18 mouse cellular contexts compared by ENCODE assay signal in the genomic region with DNA sequence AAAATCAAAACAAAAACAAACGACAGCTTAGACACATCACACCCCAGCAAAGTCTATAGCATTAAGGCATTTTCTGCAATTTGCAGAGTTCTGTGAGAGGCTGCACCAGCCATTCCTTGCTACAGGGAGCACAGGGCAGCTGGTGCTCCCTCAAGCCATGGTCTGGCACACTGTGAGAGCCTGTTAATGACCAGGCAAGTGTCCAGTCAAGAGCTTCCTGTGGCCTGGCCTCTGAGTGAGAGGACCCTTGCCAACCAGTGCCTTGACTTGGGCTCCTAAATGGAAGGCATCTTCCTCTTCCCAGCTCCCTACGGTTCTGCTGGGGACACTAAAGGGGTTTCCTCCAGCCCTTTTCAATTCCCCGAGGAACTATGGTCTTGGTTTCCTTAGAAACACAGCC. TPM values are rescaled to one million over a fixed set of nuclear protein-coding genes. Genes with fewer than 3 reads are reported as not detected.
DNase-seq lines count a peak whose midpoint lies in the region; ATAC-seq and TF ChIP-seq lines count a peak whose summit lies in the region.
"Had no signal": no experiment of that assay in that cellular context is flagged by ENCODE, and none has a peak within 500 bp of the region (broad histone marks: within the 10 kb centered on the region; RNA-seq: fewer than 3 reads in every experiment).

No protein-coding gene starts in this region.

- no peak for DNase-seq in cerebellum, postnatal 4 days (ENCODE audit: low spot score in 2 of 2)
- no peak for DNase-seq in midbrain, embryonic 10.5 days (ENCODE audit: low spot score)
- DNase-seq in cerebellum, postnatal 14 days, result peak; percentile 58 to 69
- peak; percentile 26 for DNase-seq in midbrain, embryonic 14.5 days
- no peak for DNase-seq in thymus, postnatal 0 days (ENCODE audit: low spot score)
- DNase-seq: adrenal gland, adult 2 months; gastrocnemius, postnatal 25 days; heart, postnatal 14 days; kidney, postnatal 4 days; liver, embryonic 13.5 days; thymus, postnatal 25 days had no signal

- no peak overlapping the region for H3K9ac ChIP-seq in midbrain, embryonic 16.5 days (ENCODE audit: low read depth, low read length)
- H3K9ac ChIP-seq in midbrain, embryonic 14.5 days (replicated peaks; ENCODE audit: low read length), result no peak overlapping the region
- H3K9ac ChIP-seq in intestine, postnatal 0 days (ENCODE audit: low read depth, low read length), result no peak overlapping the region
- H3K9ac ChIP-seq: liver, embryonic 13.5 days; lung, embryonic 15.5 days; neural tube, embryonic 13.5 days had no signal

- H3K27me3 ChIP-seq in midbrain, embryonic 10.5 days (ENCODE audit: low read depth, poor library complexity, severe bottlenecking), result no peaks in the 10 kb centered on the region; the same call in 1 of the 2 replicates
- no peaks in the 10 kb centered on the region for H3K27me3 ChIP-seq in midbrain, embryonic 16.5 days (ENCODE audit: control insufficient read depth, insufficient read depth, low read depth, low read length)
- H3K27me3 ChIP-seq in midbrain, embryonic 14.5 days (ENCODE audit: control insufficient read depth, insufficient read depth, low read length), result no peaks in the 10 kb centered on the region
- H3K27me3 ChIP-seq in intestine, postnatal 0 days (replicated peaks; ENCODE audit: control insufficient read depth, insufficient read depth, low read length), result no peaks in the 10 kb centered on the region
- H3K27me3 ChIP-seq: liver, embryonic 13.5 days; lung, embryonic 15.5 days; neural tube, embryonic 13.5 days had no signal

- H3K9me3 ChIP-seq in midbrain, embryonic 10.5 days (replicated peaks), result no peaks in the 10 kb centered on the region
- H3K9me3 ChIP-seq in midbrain, embryonic 16.5 days (replicated peaks; ENCODE audit: control insufficient read depth, low read length, poor library complexity, severe bottlenecking), result no peaks in the 10 kb centered on the region
- H3K9me3 ChIP-seq in midbrain, embryonic 14.5 days (ENCODE audit: control insufficient read depth, low read length), result no peaks in the 10 kb centered on the region
- no peaks in the 10 kb centered on the region for H3K9me3 ChIP-seq in intestine, postnatal 0 days (ENCODE audit: control insufficient read depth)
- H3K9me3 ChIP-seq: heart, embryonic 10.5 days; liver, embryonic 13.5 days; lung, embryonic 15.5 days; neural tube, embryonic 13.5 days had no signal

- peaks cover 41% of the 10 kb centered on the region for H3K4me1 ChIP-seq in midbrain, embryonic 10.5 days
- peaks cover 12% of the 10 kb centered on the region; the same call in 1 of the 2 replicates for H3K4me1 ChIP-seq in midbrain, embryonic 16.5 days (ENCODE audit: control insufficient read depth, insufficient read depth, low read length)
- H3K4me1 ChIP-seq in midbrain, embryonic 14.5 days (ENCODE audit: control insufficient read depth, insufficient read depth, low read length), result peaks cover 26% of the 10 kb centered on the region
- no peaks in the 10 kb centered on the region for H3K4me1 ChIP-seq in intestine, postnatal 0 days (replicated peaks; ENCODE audit: control insufficient read depth, insufficient read depth, low read length)
- H3K4me1 ChIP-seq: lung, embryonic 15.5 days had no signal

- H3K36me3 ChIP-seq in midbrain, embryonic 10.5 days, result no peaks in the 10 kb centered on the region
- no peaks in the 10 kb centered on the region for H3K36me3 ChIP-seq in midbrain, embryonic 16.5 days (ENCODE audit: control insufficient read depth, insufficient read depth, low read length)
- no peaks in the 10 kb centered on the region for H3K36me3 ChIP-seq in midbrain, embryonic 14.5 days (ENCODE audit: control insufficient read depth, insufficient read depth, low read length)
- H3K36me3 ChIP-seq in intestine, postnatal 0 days (ENCODE audit: control insufficient read depth, insufficient read depth), result no peaks in the 10 kb centered on the region
- H3K36me3 ChIP-seq: heart, embryonic 10.5 days; liver, embryonic 13.5 days; lung, embryonic 15.5 days; neural tube, embryonic 13.5 days had no signal

- no peak for TF ChIP-seq CTCF in intestine, postnatal 0 days (IDR thresholded peaks at IDR 0.05; ENCODE audit: low read depth)

- H3K27ac ChIP-seq in midbrain, embryonic 10.5 days (replicated peaks), result peak overlapping the region; percentile 81
- no peak overlapping the region for H3K27ac ChIP-seq in midbrain, embryonic 16.5 days (ENCODE audit: low read length)
- H3K27ac ChIP-seq in midbrain, embryonic 14.5 days (replicated peaks; ENCODE audit: low read depth, low read length), result no peak overlapping the region
- no peak overlapping the region for H3K27ac ChIP-seq in intestine, postnatal 0 days (ENCODE audit: low read depth, low read length)
- H3K27ac ChIP-seq: liver, embryonic 13.5 days; lung, embryonic 15.5 days; neural tube, embryonic 13.5 days had no signal

- H3K4me3 ChIP-seq in midbrain, embryonic 10.5 days, result no peak overlapping the region
- no peak overlapping the region for H3K4me3 ChIP-seq in midbrain, embryonic 16.5 days (ENCODE audit: low read depth, low read length)
- no peak overlapping the region for H3K4me3 ChIP-seq in midbrain, embryonic 14.5 days (replicated peaks; ENCODE audit: low read depth, low read length)
- H3K4me3 ChIP-seq in intestine, postnatal 0 days (ENCODE audit: low read depth, low read length), result no peak overlapping the region
- H3K4me3 ChIP-seq: heart, embryonic 10.5 days; liver, embryonic 13.5 days; lung, embryonic 15.5 days; neural tube, embryonic 13.5 days had no signal

- ATAC-seq in cerebellum, adult (ENCODE audit: insufficient number of reproducible peaks, low FRiP score, low TSS enrichment), result 0 out of 2 replicates have a peak, but pooled peaks have one; percentile 58
- ATAC-seq in midbrain, embryonic 16.5 days, result no peak
- ATAC-seq in midbrain, embryonic 14.5 days (ENCODE audit: low FRiP score, low TSS enrichment), result no peak
- no peak for ATAC-seq in intestine, postnatal 0 days

- no peak overlapping the region for H3K4me2 ChIP-seq in midbrain, embryonic 16.5 days (ENCODE audit: low read length)
- H3K4me2 ChIP-seq in midbrain, embryonic 14.5 days (ENCODE audit: low read length), result no peak overlapping the region
- H3K4me2 ChIP-seq in intestine, postnatal 0 days (replicated peaks; ENCODE audit: low read depth), result no peak overlapping the region
- H3K4me2 ChIP-seq: liver, embryonic 13.5 days; lung, embryonic 15.5 days; neural tube, embryonic 13.5 days had no signal

- 48% methylated on average over 3 of the region's 3 CpGs for WGBS in midbrain, embryonic 10.5 days
- WGBS in midbrain, embryonic 16.5 days, result 30% methylated on average over 3 of the region's 3 CpGs
- WGBS in midbrain, embryonic 14.5 days, result 36% methylated on average over 3 of the region's 3 CpGs
- 39% methylated on average over 3 of the region's 3 CpGs for WGBS in intestine, postnatal 0 days

RNA-seq across cellular contexts. Expression of a gene that starts 13.7 kb away (rescaled TPM):
- 0.06 and 0.07 TPM in 2 replicates for polyA plus RNA-seq in midbrain, embryonic 10.5 days (2016; fragmentation: Nextera tagmentation; extraction: Ambion mirVana)
- polyA plus RNA-seq in midbrain, embryonic 16.5 days (2015; fragmentation: Nextera tagmentation; extraction: Ambion mirVana), result 0.08 TPM in 1 of 2 replicates, not detected in the other
- polyA plus RNA-seq in midbrain, embryonic 14.5 days (2014; fragmentation: Nextera tagmentation; extraction: Ambion mirVana), result 0.08 TPM in 1 of 2 replicates, not detected in the other
- polyA plus RNA-seq in thymus, postnatal 0 days (2015; fragmentation: Nextera tagmentation; extraction: Ambion mirVana), result 0.03 TPM in 1 of 2 replicates, not detected in the other
- polyA plus RNA-seq in intestine, postnatal 0 days (2015; fragmentation: Nextera tagmentation; extraction: Ambion mirVana), result 1.7 and 1.8 TPM in 2 replicates
- polyA plus RNA-seq: lung, embryonic 15.5 days had no signal

RNA-seq across cellular contexts. Expression of a gene that starts 25.8 kb away (rescaled TPM):
- polyA plus RNA-seq in midbrain, embryonic 10.5 days (2016; fragmentation: Nextera tagmentation; extraction: Ambion mirVana), result 19.9 and 23.1 TPM in 2 replicates
- polyA plus RNA-seq in midbrain, embryonic 16.5 days (2015; fragmentation: Nextera tagmentation; extraction: Ambion mirVana), result 9.5 and 9.7 TPM in 2 replicates
- 11.7 and 15.7 TPM in 2 replicates for polyA plus RNA-seq in midbrain, embryonic 14.5 days (2014; fragmentation: Nextera tagmentation; extraction: Ambion mirVana)
- polyA plus RNA-seq in thymus, postnatal 0 days (2015; fragmentation: Nextera tagmentation; extraction: Ambion mirVana), result 0.54 and 0.60 TPM in 2 replicates
- 0.82 and 0.90 TPM in 2 replicates for polyA plus RNA-seq in intestine, postnatal 0 days (2015; fragmentation: Nextera tagmentation; extraction: Ambion mirVana)

RNA-seq across cellular contexts. Expression of a gene that starts 45.4 kb away (rescaled TPM):
- 6.0 and 7.2 TPM in 2 replicates for polyA plus RNA-seq in midbrain, embryonic 10.5 days (2016; fragmentation: Nextera tagmentation; extraction: Ambion mirVana)
- polyA plus RNA-seq in midbrain, embryonic 16.5 days (2015; fragmentation: Nextera tagmentation; extraction: Ambion mirVana), result 7.3 and 9.1 TPM in 2 replicates
- 8.4 and 10.8 TPM in 2 replicates for polyA plus RNA-seq in midbrain, embryonic 14.5 days (2014; fragmentation: Nextera tagmentation; extraction: Ambion mirVana)
- 0.14 TPM in 1 of 2 replicates, not detected in the other for polyA plus RNA-seq in thymus, postnatal 0 days (2015; fragmentation: Nextera tagmentation; extraction: Ambion mirVana)
- polyA plus RNA-seq in intestine, postnatal 0 days (2015; fragmentation: Nextera tagmentation; extraction: Ambion mirVana), result 0.23 and 0.44 TPM in 2 replicates
- polyA plus RNA-seq: adrenal gland, adult 2 months had no signal

RNA-seq across cellular contexts. Expression of a gene that starts 59.1 kb away (rescaled TPM):
- polyA plus RNA-seq in midbrain, embryonic 10.5 days (2016; fragmentation: Nextera tagmentation; extraction: Ambion mirVana), result 0.48 and 1.3 TPM in 2 replicates
- 8.4 and 10.6 TPM in 2 replicates for polyA plus RNA-seq in midbrain, embryonic 16.5 days (2015; fragmentation: Nextera tagmentation; extraction: Ambion mirVana)
- 3.9 and 5.5 TPM in 2 replicates for polyA plus RNA-seq in midbrain, embryonic 14.5 days (2014; fragmentation: Nextera tagmentation; extraction: Ambion mirVana)
- polyA plus RNA-seq in thymus, postnatal 0 days (2015; fragmentation: Nextera tagmentation; extraction: Ambion mirVana), result 0.41 and 0.53 TPM in 2 replicates
- polyA plus RNA-seq in intestine, postnatal 0 days (2015; fragmentation: Nextera tagmentation; extraction: Ambion mirVana), result 0.10 TPM in 1 of 2 replicates, not detected in the other
- polyA plus RNA-seq: limb, embryonic 11.5 days had no signal

Comparison
In these comparisons a context has a peak if more than half of its experiments do, and no peak if none do; other contexts are left out.
1. DNase-seq: peak in cerebellum, postnatal 14 days (2 of 2) and midbrain, embryonic 14.5 days (single experiment); none in cerebellum, postnatal 4 days (0 of 2), midbrain, embryonic 10.5 days (single experiment) and thymus, postnatal 0 days (single experiment).